Mouse (Mus musculus) liver, adult 2 months (tissue): ENCODE measurements around the gene Uckl1. TPM values are rescaled to one million over a fixed set of nuclear protein-coding genes. Genes with fewer than 3 reads are reported as not detected.

Experiments
- DNase-seq: peaks from one replicate; pipeline ENCODE4 v3.0.0-alpha.2; 2011; ENCODE audit warnings: low read depth, low spot score; ENCODE audit errors: extremely low read depth
- H3K27ac ChIP-seq: fragments of 200-500 bp; replicated peaks from 2 replicates; pipeline ENCODE4 v1.5.1; 2012; ENCODE audit warnings: low read depth, mild to moderate bottlenecking, control low read depth, inconsistent platforms, low read length; ENCODE audit not compliant: insufficient read depth
- H3K27me3 ChIP-seq: fragments of 200-500 bp; 2 replicates; pipeline ENCODE4 v1.6.1; 2012; ENCODE audit warnings: mild to moderate bottlenecking, moderate library complexity, low read length, inconsistent platforms; ENCODE audit not compliant: control insufficient read depth, insufficient read depth
- H3K36me3 ChIP-seq: fragments of 200-500 bp; 2 replicates; pipeline ENCODE4 v1.6.1; 2012; ENCODE audit warnings: low read length, inconsistent platforms; ENCODE audit not compliant: control insufficient read depth, insufficient read depth
- H3K4me1 ChIP-seq: fragments of 200-500 bp; 2 replicates; pipeline ENCODE4 v1.6.1; 2011; ENCODE audit warnings: low read length; ENCODE audit not compliant: control insufficient read depth, insufficient read depth
- H3K4me3 ChIP-seq: fragments of 200-500 bp; 2 replicates; pipeline ENCODE4 v1.5.1; 2011; ENCODE audit warnings: low read depth, mild to moderate bottlenecking, control low read depth, low read length, moderate library complexity; ENCODE audit not compliant: insufficient read depth
- H3K79me2 ChIP-seq: fragments of 200-500 bp; 2 replicates; pipeline ENCODE4 v1.6.1; 2012; ENCODE audit warnings: inconsistent platforms, mild to moderate bottlenecking, low read length, moderate library complexity; ENCODE audit not compliant: control insufficient read depth, insufficient read depth
- H3K9ac ChIP-seq: fragments of 200-500 bp; 2 replicates; pipeline ENCODE4 v1.6.1; 2012; ENCODE audit warnings: low read depth, mild to moderate bottlenecking, control low read depth, inconsistent platforms, low read length
- CTCF ChIP-seq: fragments of 200-500 bp; IDR thresholded peaks from 2 replicates; pipeline ENCODE4 v1.5.1; 2011; ENCODE audit warnings: low read depth, low read length, control low read depth
- POLR2A ChIP-seq: fragments of 200-500 bp; IDR thresholded peaks from 2 replicates; pipeline ENCODE4 v1.6.1; 2011; ENCODE audit warnings: low read length, control low read depth; ENCODE audit not compliant: insufficient read depth; ENCODE audit errors: extremely low read depth
- WGBS: fragments of 180-500 bp; shearing (Covaris S2); methylation state at CpG from one replicate; pipeline ENCODE4 v1.1.7; 2018; 5-methylcytosine and 5-hydroxymethylcytosine counted together
- polyA plus RNA-seq: library from polyadenylated mRNA; depleted of rRNA; stranded (reverse); fragments of >200 nt; gene quantifications from 2 replicates; pipeline ENCODE4 v1.2.3, GENCODE M21; 2012
- total RNA-seq: library from RNA; depleted of rRNA; stranded (reverse); fragments of >200 nt; gene quantifications from 2 replicates; pipeline ENCODE4 v1.2.3, GENCODE M21; 2014

Gene Uckl1
- total and polyA plus RNA-seq, 2 experiments = 30.9 to 90.1 TPM

DNA sequence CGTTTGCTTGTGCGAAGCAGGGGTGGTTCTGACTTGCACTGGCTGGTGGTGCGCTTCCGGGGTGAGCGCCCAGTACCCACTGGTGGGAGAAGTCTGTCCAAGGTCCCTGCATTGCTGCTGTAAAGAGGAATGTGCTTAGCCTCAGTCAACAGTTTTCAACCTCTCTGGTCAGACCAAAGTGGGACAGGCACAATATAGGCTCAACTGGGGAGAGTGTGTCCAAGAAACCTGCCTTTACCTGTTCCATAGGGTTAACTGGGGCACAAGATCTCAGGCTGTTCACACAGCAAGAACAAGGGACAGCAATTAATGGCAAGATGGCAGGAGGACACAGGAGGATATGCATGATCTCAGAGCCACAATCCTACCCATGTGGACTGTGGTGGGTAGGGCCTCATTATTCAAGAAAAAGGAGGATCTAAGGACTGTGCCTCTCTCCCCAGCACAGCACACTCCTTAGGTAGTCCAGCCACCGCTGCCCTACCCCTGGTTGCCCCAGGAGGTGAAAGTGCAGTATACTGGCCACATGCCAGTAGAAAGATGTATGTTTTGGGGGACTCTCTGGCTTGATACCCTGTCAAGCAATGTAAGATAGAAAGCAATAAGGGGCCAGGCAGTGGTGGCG lies 9.7 kb downstream of the Uckl1 start:
- Histone ChIP-seq H3K9ac (no peak overlapping the region), H3K27me3 (no peaks in the 10 kb centered on the region), H3K79me2 (peaks cover 4% of the 10 kb centered on the region; the same call in 1 of the 2 replicates), H3K4me1 (peaks cover under 1% of the 10 kb centered on the region; the same call in 1 of the 2 replicates), H3K36me3 (peaks cover 2% of the 10 kb centered on the region; the same call in 1 of the 2 replicates), H3K27ac (no peak overlapping the region), H3K4me3 (no peak overlapping the region)
- no peak for DNase-seq
- WGBS = 98% methylated on average over 7 of the region's 7 CpGs
- no peak for TF ChIP-seq CTCF
- no peak for TF ChIP-seq POLR2A

DNA sequence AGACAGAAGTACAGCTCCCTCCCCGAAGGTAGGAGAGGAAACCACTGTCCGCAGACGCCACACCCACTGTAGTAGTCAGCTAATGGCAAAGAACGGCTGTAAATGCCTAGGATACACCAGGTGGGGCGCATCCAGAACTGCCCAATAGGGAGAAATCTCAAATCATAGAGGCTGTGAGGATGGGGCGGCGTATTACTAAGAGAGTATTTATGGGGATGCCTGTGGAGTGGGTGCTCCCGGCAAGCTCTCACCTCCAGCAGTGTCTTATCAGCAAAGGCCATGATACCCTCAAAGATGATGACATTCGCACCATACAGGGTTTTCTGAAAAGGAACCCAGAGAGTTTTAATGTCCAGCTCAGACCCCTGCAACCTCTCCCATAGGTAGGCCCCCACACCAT lies 10.7 kb downstream of the Uckl1 start:
- no peak overlapping the region for H3K4me3 ChIP-seq
- no peaks in the 10 kb centered on the region for H3K79me2 ChIP-seq
- H3K36me3 ChIP-seq = peaks cover 2% of the 10 kb centered on the region; the same call in 1 of the 2 replicates
- no peak overlapping the region for H3K9ac ChIP-seq
- H3K27me3 ChIP-seq = no peaks in the 10 kb centered on the region
- TF ChIP-seq CTCF (no peak), POLR2A (no peak)
- no peak overlapping the region for H3K27ac ChIP-seq
- 96% methylated on average over 9 of the region's 9 CpGs for WGBS
- no peaks in the 10 kb centered on the region for H3K4me1 ChIP-seq
- DNase-seq = no peak

DNA sequence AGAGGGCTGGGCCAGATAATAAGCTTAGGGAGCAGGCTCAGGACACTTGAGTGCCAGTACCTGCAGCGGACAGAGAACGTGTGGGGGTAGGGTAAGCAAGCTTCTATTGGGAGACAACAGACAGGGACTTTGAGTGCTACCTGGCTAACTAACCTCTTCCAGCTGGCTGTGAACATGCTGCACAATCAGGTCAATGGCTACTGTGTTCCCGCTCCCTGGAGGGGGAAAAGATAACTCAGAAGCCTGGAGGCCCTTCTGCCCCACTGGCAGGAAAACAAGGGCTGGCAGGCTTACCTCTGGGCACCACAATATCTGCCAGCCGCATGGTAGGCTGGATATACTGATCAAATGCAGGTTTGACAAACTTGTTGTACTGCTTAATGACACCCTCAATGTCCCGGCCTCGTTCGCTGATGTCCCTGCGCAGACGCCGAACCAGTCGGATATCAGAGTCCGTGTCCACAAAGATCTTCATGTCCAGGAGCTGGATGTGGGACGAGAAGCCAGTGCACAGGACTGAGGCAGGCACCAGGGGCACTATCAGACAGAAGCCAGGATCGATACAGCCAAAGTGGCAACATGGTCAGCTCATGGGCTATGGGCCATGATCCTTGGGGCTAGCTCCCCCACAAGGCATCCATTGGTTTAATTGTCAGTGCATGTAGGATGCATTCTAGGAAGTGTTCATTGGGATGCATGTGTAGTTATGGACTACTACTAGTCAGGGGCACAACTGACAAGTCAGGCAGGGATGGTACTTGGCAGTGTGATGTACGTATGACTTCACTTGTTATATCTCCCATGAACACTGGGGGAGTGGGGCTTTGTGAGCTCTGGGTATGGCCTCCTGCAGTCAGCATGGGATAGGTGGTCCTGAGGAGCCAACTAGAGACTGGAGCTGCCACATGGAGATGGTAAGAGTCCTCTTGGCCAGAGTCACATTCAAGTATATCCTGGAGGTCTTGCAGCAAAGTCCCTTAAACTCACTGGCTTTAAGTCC lies 11.5 kb downstream of the Uckl1 start:
- no peak for DNase-seq
- no peak overlapping the region for H3K4me3 ChIP-seq
- H3K27ac ChIP-seq = no peak overlapping the region
- H3K9ac ChIP-seq = no peak overlapping the region
- H3K27me3 ChIP-seq = no peaks in the 10 kb centered on the region
- no peak for TF ChIP-seq POLR2A
- TF ChIP-seq CTCF = no peak
- peaks cover 2% of the 10 kb centered on the region; the same call in 1 of the 2 replicates for H3K36me3 ChIP-seq
- no peaks in the 10 kb centered on the region for H3K4me1 ChIP-seq
- WGBS = 94% methylated on average over 15 of the region's 15 CpGs
- no peaks in the 10 kb centered on the region for H3K79me2 ChIP-seq

DNA sequence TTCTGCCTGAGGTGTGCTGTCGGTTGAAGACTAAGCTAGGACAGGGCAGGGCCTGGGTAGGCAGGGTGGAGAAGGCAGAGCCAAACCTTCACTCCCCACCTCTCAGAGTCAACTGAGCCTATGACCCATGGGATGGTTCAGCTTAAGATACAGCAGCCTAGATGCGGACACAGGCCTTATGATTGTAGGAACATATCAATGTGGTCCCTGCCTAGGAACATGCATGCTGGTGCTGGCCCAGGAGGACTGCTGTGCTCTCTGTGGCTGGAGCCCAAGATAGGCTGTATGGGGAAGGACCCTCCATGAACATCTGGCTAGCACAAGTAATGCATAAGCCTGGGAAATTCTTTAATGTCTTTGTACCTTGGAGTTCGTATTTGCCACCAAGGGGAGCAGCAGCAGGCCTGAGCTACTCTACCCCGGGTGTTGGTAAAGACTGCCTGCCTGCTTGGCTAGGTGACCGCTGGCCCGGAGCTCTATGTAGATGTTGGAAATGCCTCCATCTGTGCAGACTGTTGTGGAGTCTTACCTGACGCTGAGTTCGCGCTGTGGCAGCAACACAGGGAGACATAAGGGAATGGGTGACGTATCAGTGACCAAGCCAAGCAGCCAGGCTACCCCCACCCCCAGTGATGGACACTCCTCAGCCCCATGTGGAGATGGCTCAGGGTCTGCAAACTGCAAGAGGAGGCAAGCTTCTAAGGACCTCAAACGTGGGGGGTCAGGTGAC lies 12.6 kb downstream of the Uckl1 start:
- WGBS = 93% methylated on average over 11 of the region's 11 CpGs
- Histone ChIP-seq H3K36me3 (peaks cover 2% of the 10 kb centered on the region; the same call in 1 of the 2 replicates), H3K9ac (no peak overlapping the region), H3K4me3 (no peak overlapping the region), H3K27me3 (no peaks in the 10 kb centered on the region), H3K79me2 (no peaks in the 10 kb centered on the region), H3K4me1 (no peaks in the 10 kb centered on the region), H3K27ac (no peak overlapping the region)
- DNase-seq = no peak
- no peak for TF ChIP-seq POLR2A
- TF ChIP-seq CTCF = no peak

DNA sequence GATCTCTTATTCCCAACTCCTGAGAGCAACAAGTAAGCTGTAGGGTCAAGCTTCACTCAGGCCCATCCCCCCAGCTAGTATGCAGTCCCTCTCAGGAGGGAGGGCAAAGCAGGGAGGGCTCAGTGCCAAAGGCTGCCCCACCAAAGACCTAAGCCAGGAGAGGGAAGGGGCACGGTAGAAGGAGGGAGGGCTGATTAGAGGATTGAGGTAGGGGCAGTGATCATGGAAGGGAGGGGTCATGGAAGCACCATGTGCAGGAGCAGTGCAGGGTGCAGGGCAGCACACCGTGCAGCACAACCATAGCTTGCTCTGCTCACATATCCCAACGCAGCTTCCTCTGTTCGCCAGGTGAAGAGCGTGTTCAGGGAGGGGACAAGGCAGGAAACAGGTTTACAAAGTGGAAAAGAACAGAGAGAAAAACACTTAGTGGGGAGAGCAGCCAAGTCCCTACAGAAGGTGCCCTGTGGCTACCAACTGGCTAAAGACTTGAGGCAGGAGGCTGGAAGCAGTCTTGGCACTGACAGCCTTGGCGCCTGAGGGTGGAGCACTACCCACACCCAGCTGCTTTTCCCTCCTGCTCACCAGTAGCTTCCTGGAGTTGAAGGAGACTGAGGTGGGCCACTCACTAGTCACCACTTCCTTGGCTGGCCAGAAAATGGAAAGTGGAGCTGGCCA lies 13.6 kb downstream of the Uckl1 start:
- no peak for DNase-seq
- 81% methylated on average over 6 of the region's 6 CpGs for WGBS
- H3K79me2 ChIP-seq = no peaks in the 10 kb centered on the region
- no peak overlapping the region for H3K9ac ChIP-seq
- H3K4me3 ChIP-seq = no peak overlapping the region
- peaks cover 2% of the 10 kb centered on the region; the same call in 1 of the 2 replicates for H3K36me3 ChIP-seq
- TF ChIP-seq CTCF (no peak), POLR2A (no peak)
- no peak overlapping the region for H3K27ac ChIP-seq
- no peaks in the 10 kb centered on the region for H3K27me3 ChIP-seq
- H3K4me1 ChIP-seq = no peaks in the 10 kb centered on the region
